Mouse (Mus musculus) monocyte, adult 59 days (primary cell): ENCODE measurements around the gene Megf11. TPM values are rescaled to one million over a fixed set of nuclear protein-coding genes. Genes with fewer than 3 reads are reported as not detected.

Source experiments
- total RNA-seq, 2 experiments: library from RNA; stranded (reverse); gene quantifications; one replicate each; pipeline ENCODE4 v1.2.4; 2023

The Megf11 gene
- not detected for total RNA-seq

GRCm38 (mm10) chr9:64385511-64386465 lies at the start of gene Megf11:
Megf11 (plus strand) TSS chr9:64385626.

DNA sequence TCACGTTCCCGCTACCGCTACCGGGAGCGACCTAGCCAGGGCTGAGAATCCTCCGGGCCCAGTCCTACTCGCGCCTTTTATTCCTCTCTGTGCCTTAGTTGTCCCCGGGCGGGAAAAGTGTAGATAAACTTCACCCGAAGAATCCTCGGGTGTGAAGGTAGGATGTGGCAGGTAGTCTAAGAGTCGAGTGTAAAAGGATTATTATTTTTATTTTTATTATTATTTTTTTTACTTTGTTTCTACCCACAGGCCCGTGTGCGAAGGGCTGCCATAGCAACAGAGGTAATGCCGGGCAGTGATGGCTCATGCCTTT lies 44.2 kb upstream of the Megf11 start, which contains the start of gene Dis3l:
Gene Dis3l, minus strand, starts transcription at position 35 of the 313 bp plus-strand sequence.

GRCm38 (mm10) chr9:64737406-64738201 lies 352.2 kb downstream of the Megf11 start, which contains the start of gene Rab11a:
Rab11a (minus strand) TSS chr9:64737758.

Other genes starting within 250 kb of the Megf11 start
- 1 to 10 TPM; 1.0 to 2.8 TPM for gene Zwilch, start 212.5 kb upstream of the Megf11 start, total RNA-seq
- gene Rpl4, start 212.3 kb upstream of the Megf11 start, total RNA-seq, result 1,000 to 10,000 TPM; 1,059 to 1,121 TPM
- gene Snapc5, start 206.4 kb upstream of the Megf11 start, total RNA-seq, result 10 to 100 TPM; 30.2 to 33.2 TPM
- gene Uchl4, start 150.4 kb upstream of the Megf11 start, total RNA-seq, result 1 to 10 TPM in 1 of 2 experiments, under 1 TPM in 1; 0.85 to 1.1 TPM
- 100 to 1,000 TPM; 128 to 144 TPM for gene Map2k1, start 132.0 kb upstream of the Megf11 start, total RNA-seq
- gene Tipin, start 104.0 kb upstream of the Megf11 start, total RNA-seq, result 1 to 10 TPM; 7.6 to 9.4 TPM
- 10 to 100 TPM; 19.8 to 21.5 TPM for gene Dis3l, start 44.3 kb upstream of the Megf11 start, total RNA-seq